Mouse (Mus musculus) naive thymus-derived CD4-positive, alpha-beta T cell, adult 2 months (primary cell): Measurements from ENCODE around the gene Usp5.
A peak's percentile ranks its signal among the peaks of the same experiment; 100 is the strongest.
"Not testable (repeated sequence)": the region's sequence is repeated elsewhere in the genome, so short reads cannot be mapped to it uniquely, and the experiment has no call there.

Experiments
- DNase-seq: peaks from one replicate; pipeline ENCODE4 v3.0.0-alpha.2; 2011; ENCODE audit warnings: low read depth

Usp5 gene

DNA sequence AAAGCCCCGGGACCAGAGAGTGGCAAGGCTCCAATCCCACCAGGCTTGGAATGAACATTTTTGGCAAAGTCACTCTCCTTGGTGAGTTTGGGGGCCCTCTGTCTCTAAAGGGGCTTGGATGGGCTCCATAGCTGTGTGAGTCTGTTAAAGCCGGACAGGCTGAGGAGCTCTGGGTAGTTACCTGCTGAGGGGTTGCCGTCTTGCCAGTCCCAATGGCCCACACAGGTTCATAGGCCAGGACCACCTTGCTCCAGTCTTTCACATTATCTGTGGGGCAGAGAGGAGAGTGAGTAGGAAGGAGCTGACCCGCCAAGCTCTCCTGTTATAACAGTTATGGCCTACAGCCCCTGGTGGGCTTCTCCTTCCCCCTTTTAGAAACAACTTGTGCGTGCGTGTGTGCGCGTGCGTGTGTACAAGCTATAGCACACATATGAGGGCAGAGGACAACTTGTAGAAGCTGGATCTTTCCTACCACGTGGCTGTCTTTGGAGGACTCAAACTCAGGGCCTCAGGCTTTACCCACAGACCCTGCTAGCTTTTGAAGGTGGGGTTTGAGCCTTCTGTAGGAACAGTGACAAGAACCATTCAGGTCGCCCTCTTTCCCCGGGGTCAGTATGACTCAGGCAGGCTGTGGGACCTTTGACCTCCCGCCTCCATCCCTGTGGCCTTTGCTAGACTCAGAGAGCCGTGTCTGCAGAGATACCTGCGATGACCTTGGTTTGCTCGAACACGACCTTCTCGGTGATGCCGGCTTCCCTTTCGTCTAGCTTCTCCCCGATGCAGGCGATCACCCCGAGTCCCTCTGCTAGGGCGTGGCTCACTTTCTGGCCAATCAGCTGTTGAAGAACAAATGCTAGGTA is 17.4 kb downstream of the Usp5 start:
- no peak for DNase-seq

DNA sequence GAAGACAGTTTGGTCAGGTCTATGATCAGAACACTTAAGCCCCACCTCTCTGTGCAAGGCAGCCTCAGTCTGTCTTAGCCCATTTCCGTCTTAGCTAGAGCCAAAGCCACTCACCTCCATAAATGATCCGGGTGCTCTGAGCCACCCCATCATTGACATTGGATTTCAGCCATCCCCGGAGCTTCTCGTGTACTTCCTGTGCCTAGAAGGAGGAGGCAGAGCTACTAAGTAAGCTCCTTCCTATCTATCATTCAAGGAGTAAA is 17.9 kb downstream of the Usp5 start:
- DNase-seq, result no peak

DNA sequence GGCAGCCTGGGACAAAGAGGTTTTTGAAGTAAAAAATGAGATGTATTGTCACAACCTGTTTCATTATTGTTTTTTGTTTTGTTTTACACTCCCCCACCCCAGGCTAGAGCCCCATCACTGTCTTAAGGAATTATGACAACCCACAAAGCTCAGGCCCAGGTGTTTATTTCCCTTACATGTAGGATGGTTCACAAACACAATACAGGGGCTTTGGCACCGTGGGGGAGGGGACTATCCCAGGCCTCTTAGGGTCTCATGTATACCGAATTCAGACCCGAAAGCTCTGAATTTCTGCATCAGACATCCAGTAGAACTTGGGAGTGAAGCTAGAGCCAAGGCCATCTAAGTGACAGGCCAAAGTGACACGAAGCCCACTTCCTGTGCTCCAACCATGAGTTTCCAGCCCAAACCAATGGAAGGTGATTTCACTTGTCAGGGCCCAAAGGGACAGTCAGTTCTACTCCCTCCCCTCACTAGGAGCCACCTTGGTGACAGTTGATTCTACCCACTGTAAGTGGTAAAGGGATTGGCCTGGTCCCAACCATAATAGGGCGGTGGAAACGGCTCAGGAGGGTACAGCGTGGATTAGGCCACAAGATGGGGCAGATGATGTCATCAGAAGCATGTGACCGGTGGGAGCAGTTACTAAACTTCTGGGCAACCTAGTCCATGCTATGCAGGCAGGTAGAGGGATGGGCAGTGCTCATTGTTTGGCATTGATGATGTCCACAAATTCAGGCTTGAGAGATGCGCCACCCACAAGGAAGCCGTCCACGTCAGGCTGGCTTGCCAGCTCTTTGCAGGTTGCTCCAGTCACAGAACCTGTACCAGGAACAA is 18.5 kb downstream of the Usp5 start:
- not testable (repeated sequence) for DNase-seq

GRCm38 (mm10) chr6:124809775-124810538 is 19.3 kb downstream of the Usp5 start:
- no peak for DNase-seq

DNA sequence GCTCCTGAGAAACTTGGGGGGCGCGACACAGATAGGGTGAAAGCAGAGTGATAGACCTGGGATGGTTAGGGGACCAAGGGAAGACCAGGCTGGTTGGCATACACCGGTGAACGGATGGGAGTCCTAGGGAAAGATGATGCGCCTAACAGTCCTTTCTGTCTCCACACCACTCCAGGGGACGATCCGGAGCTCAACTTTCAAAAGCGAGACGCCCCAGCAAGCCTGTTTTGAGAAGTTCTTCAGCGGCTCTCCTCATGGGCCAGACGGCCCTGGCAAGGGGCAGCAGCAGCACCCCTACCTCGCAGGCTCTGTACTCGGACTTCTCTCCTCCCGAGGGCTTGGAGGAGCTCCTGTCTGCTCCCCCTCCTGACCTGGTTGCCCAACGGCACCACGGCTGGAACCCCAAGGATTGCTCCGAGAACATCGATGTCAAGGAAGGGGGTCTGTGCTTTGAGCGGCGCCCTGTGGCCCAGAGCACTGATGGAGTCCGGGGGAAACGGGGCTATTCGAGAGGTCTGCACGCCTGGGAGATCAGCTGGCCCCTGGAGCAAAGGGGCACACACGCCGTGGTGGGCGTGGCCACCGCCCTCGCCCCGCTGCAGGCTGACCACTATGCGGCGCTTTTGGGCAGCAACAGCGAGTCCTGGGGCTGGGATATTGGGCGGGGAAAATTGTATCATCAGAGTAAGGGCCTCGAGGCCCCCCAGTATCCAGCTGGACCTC is 20.1 kb downstream of the Usp5 start:
- DNase-seq, result peak; percentile 63

DNA sequence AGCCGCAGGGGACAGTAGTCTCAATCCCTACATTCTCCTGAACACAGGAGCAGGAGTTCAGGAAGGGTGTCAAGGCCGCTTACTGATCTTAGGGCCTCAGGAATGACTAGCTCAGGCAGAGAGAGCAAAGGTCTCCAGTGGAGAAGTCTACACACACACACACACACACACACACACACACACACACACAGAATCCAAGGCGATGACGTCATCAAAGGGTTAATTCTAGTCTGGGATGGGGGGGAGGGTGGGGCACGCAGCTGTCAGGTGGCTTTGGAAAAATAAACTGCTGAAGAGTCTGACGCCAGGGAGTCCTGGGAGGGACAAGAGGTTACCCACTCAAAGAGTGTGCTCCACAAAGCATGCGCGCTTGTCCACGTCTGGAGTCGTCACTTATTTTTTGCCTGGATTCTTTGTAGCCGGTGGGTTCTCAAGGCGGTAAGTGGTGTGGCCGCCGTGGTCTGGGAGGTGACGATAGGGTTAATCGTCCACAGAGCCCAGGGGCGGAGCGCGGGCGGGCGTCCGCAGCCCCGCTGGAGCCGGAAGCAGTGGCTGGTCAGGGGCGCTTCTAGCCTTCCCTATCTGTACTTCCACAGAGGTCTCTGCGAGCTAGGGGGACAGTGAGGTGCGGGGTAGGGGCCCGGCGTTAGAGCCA is 20.8 kb downstream of the Usp5 start, which contains the start of gene Spsb2:
Spsb2 (plus strand) TSS at position 304 of the 655 bp plus-strand sequence.
- peak; percentile 47 for DNase-seq

- no peak for DNase-seq
Observed at GRCm38 (mm10) chr6:124807986-124808357, 21.3 kb downstream of the Usp5 start.

- DNase-seq, result no peak
Observed at GRCm38 (mm10) chr6:124807366-124807765, 21.9 kb downstream of the Usp5 start.

- DNase-seq, result no peak
Observed at GRCm38 (mm10) chr6:124806446-124807140, 22.7 kb downstream of the Usp5 start.

DNA sequence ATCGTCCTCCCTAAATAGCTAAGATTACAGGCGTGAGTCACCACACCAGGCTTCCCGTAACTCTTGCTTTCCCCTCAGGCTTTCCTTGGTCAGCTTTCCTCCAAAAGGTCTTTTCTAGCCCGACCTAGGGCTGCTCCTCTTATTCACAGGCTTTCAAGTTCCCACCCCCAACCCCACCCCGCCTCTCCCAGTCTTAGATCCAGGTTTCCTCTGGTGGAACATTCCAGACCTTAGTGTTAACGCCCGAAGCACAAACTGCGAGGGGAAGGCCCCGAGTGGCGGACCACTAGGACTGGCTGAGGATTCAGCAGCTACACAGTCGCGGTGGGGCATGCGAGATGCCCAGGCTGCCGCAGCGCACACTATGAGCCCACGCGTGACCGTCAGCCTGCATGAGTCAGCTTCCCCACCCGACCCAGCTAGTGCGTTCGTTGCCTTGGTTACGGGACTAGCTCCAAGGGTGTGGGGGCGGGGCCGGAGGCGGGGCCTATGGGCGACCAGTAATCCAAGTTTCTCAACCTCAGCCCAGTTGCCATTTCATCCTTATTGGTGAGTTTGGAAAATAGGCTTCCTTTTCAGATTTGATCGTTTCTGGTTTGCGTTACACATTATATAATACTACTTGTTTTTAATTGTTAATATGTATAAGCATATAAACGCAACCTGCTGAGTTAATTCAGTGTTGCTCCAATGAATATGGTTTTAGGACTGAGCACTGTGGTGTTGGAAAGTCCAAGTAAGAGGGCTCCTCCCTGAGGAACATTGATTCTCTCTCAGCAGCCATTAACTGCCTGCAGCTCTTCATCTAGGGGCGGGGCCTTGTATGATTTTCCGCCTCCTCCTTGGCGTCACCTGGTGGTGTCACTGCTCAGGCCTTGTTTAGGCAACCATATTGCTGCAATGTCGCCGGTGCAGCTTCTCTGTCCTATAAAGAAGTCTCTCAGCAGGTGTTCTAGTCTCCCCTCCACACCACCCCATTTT is 23.7 kb downstream of the Usp5 start:
- peak; percentile 82 for DNase-seq

DNA sequence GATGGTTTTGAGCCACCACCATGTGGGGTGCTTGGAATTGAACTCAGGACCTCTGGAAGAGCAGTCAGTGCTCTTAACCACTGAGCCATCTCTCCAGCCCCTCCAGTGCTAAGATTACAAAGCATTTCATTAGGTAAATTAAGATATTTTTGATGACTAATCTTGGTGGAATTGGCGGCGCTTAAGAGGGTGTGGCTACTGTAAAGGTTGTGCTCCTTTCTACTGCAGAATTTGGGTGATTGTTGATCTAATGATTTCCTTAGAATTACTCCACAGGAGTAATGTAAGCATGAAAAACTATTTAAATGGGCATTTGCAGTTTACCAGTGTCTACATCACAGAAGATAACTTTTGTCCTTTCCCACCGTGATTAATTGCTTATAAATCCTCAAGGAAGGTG is 24.9 kb downstream of the Usp5 start:
- DNase-seq, result no peak

GRCm38 (mm10) chr6:124803691-124804090 is 25.6 kb downstream of the Usp5 start:
- not testable (repeated sequence) for DNase-seq

DNA sequence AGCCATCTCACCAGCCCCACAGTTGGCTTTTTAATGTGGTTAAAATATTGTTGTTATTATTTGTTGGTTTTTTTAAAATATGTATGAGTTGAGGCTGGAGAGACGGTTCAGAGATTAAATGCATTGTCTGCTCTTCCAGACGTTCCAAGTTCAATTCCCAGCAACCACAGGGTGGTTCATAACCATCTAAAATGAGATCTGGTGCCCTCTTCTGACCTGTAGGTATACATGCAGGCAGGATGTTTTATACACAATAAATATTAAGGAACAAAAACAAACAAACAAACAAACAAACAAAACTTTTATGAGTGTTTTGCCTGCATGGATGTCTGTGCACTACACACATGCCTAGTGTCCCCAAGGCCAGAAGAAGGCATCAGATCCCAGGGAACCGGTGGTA is 26.2 kb downstream of the Usp5 start:
- DNase-seq, result no peak

- peak; percentile 47 for DNase-seq
Observed at GRCm38 (mm10) chr6:124802400-124802799, 26.9 kb downstream of the Usp5 start.

DNA sequence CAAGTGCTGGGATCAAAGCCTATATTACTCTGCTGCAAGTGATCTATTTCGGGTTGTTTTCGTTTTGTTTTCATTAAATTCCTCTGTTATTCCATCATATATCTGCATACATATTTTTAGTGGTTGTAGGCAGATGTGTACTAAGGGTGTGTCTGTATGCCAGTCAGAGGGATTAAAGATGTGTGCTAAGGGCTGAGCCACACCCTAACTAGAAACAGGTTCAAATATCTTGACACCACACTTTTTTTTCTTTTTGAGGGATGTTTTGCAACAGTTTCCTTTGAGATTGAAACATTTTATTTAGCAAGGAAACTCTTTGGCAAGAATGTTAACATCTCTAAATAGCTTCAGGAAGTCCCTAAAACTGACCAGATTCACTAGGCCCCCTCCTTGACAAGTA is 33.1 kb downstream of the Usp5 start:
- DNase-seq, result no peak

DNA sequence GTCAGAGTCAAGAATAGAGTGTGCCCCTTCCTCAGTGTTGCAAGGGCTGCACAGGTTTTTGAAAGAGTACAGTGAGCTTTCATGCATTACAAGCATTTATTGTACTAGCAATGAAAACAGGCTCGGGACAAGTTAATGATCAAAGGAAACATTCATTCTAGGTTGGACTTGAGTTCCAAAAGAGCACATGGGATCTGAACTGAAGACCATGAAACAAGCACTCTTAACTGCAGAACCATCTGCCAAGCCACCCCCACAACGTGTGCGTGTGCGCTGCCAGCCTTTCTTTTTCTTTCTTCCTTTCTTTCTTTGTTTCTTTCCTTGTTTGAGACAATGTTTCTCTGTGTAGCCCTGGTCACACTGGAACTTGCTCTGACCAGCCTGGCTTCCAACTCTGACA is 33.5 kb downstream of the Usp5 start:
- no peak for DNase-seq

DNA sequence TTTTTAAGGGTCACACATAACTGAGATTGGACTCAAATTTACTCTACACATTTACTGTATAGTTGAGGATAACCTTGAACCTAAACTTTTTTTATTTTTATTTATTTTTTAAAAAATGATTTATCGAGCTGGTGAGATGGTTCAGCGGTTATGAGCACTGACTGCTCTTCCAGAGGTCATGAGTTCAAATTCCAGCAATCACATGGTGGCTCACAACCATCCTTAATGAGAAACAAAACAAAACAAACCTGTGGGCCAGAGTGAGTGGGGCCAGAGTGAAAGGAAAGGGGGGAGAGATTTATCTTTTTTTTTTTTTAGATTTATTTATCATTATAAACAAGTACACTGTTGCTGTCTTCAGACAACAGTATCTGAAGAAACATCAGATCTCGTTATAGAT is 37.4 kb downstream of the Usp5 start:
- DNase-seq, result no peak

GRCm38 (mm10) chr6:124790121-124790520 is 39.2 kb downstream of the Usp5 start:
- DNase-seq, result no peak

- no peak for DNase-seq
Observed at GRCm38 (mm10) chr6:124789519-124789918, 39.8 kb downstream of the Usp5 start.

GRCm38 (mm10) chr6:124787722-124788121 is 41.6 kb downstream of the Usp5 start:
- no peak for DNase-seq
